Mouse (Mus musculus) hindbrain, embryonic 16.5 days (tissue): ENCODE data around the gene Pigo. TPM values are rescaled to one million over a fixed set of nuclear protein-coding genes. Genes with fewer than 3 reads are reported as not detected.

ENCODE experiments used
- ATAC-seq: fragments of 200-750 bp; cut with Nextera tagmentation; 2 replicates; pipeline ENCODE4 v1.8.0; 2017; ENCODE audit warnings: moderate TSS enrichment, moderate library complexity
- H3K27ac ChIP-seq: fragments of 300-500 bp; sonication (generic); 2 replicates; pipeline ENCODE4 v1.5.1; 2014; ENCODE audit warnings: low read depth, mild to moderate bottlenecking, control low read depth, low read length, moderate library complexity
- H3K27me3 ChIP-seq: fragments of 300-500 bp; sonication (generic); replicated peaks from 2 replicates; pipeline ENCODE4 v1.6.1; 2014; ENCODE audit warnings: low read length; ENCODE audit not compliant: control insufficient read depth, insufficient read depth
- H3K36me3 ChIP-seq: fragments of 300-500 bp; sonication (generic); 2 replicates; pipeline ENCODE4 v1.6.1; 2014; ENCODE audit warnings: mild to moderate bottlenecking, low read length, moderate library complexity, mixed read lengths; ENCODE audit not compliant: control insufficient read depth, insufficient read depth
- H3K4me1 ChIP-seq: fragments of 300-500 bp; sonication (generic); 2 replicates; pipeline ENCODE4 v1.6.1; 2014; ENCODE audit warnings: low read depth, low read length; ENCODE audit not compliant: control insufficient read depth, insufficient read depth
- H3K4me2 ChIP-seq: fragments of 300-500 bp; sonication (generic); 2 replicates; pipeline ENCODE4 v1.6.1; 2014; ENCODE audit warnings: mild to moderate bottlenecking, low read length, control low read depth, moderate library complexity
- H3K4me3 ChIP-seq: fragments of 300-500 bp; sonication (generic); 2 replicates; pipeline ENCODE4 v1.5.1; 2014; ENCODE audit warnings: mild to moderate bottlenecking, low read length, control low read depth, moderate library complexity
- H3K9ac ChIP-seq: fragments of 300-500 bp; sonication (generic); 2 replicates; pipeline ENCODE4 v1.6.1; 2014; ENCODE audit warnings: low read depth, mild to moderate bottlenecking, control low read depth, low read length, moderate library complexity
- H3K9me3 ChIP-seq: fragments of 300-500 bp; sonication (generic); 2 replicates; pipeline ENCODE4 v1.6.1; 2014; ENCODE audit warnings: mild to moderate bottlenecking, low read length, moderate library complexity; ENCODE audit not compliant: control insufficient read depth
- WGBS: fragments of 180-500 bp; shearing (Covaris S2); extraction: QIAGEN DNeasy Blood & Tissue Kit; methylation state at CpG from one replicate; pipeline ENCODE4 v1.1.7; 2014; 5-methylcytosine and 5-hydroxymethylcytosine counted together
- polyA plus RNA-seq: library from polyadenylated mRNA; unstranded; fragments of >200 nt; fragmentation: Nextera tagmentation; extraction: Ambion mirVana; gene quantifications from 2 replicates; pipeline ENCODE4 v1.2.1, GENCODE M21; 2015

The Pigo gene
- polyA plus RNA-seq, 1 experiment from 2014 or later = 28.5 TPM

DNA sequence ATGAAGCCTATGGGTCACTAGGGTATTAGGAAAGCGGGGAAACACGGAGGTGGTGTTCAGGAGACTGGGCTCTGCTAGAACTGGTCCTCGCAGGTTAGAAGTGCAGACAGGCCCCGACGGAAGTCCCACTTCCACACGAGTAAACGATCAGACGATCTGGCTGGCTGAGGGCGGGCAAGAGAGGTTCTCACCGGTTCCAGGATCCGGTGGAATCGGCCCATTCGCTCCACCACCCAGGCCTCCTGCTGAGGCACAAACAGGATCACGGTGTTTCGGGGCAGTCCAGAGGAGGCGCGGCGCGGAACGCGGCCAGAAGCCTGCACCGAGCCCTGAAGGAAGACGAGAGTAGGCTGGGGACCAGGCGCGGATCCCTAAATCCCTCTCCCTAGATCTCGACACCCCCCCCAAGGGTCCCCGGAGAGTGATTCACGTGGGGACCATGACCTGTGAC is 5.2 kb upstream of the Pigo start:
- Histone ChIP-seq H3K4me2 (peak overlapping the region; percentile 78), H3K4me1 (peaks cover 16% of the 10 kb centered on the region), H3K27me3 (no peaks in the 10 kb centered on the region), H3K4me3 (peak overlapping the region; percentile 81), H3K9ac (peak overlapping the region; percentile 88), H3K9me3 (no peaks in the 10 kb centered on the region), H3K27ac (peak overlapping the region; percentile 88), H3K36me3 (peaks cover 30% of the 10 kb centered on the region)
- WGBS = 4% methylated on average over 24 of the region's 28 CpGs
- ATAC-seq = peak; percentile 62

- no peak for ATAC-seq
- Histone ChIP-seq H3K4me3 (peak overlapping the region; percentile 81), H3K27ac (peak overlapping the region; percentile 88; the same call in 1 of the 2 replicates), H3K4me1 (peaks cover 16% of the 10 kb centered on the region), H3K9ac (peak overlapping the region; percentile 88), H3K4me2 (peak overlapping the region; percentile 78), H3K27me3 (no peaks in the 10 kb centered on the region), H3K9me3 (no peaks in the 10 kb centered on the region), H3K36me3 (peaks cover 27% of the 10 kb centered on the region)
- WGBS = 80% methylated on average over 9 of the region's 9 CpGs
Measured at GRCm38 (mm10) chr4:43030352-43030751, 4.7 kb upstream of the Pigo start.

GRCm38 (mm10) chr4:43029749-43030148 is 4.1 kb upstream of the Pigo start:
- H3K4me2 ChIP-seq = no peak overlapping the region
- H3K4me3 ChIP-seq = no peak overlapping the region
- H3K9me3 ChIP-seq = no peaks in the 10 kb centered on the region
- no peak overlapping the region for H3K27ac ChIP-seq
- ATAC-seq = no peak
- 93% methylated on average over 9 of the region's 9 CpGs for WGBS
- H3K9ac ChIP-seq = no peak overlapping the region
- no peaks in the 10 kb centered on the region for H3K27me3 ChIP-seq
- H3K36me3 ChIP-seq = peaks cover 24% of the 10 kb centered on the region
- peaks cover 20% of the 10 kb centered on the region for H3K4me1 ChIP-seq

GRCm38 (mm10) chr4:43029121-43029520 is 3.5 kb upstream of the Pigo start:
- no peak for ATAC-seq
- WGBS = 95% methylated on average over 7 of the region's 7 CpGs

GRCm38 (mm10) chr4:43024673-43025072 is 946 bp downstream of the Pigo start:
- no peak overlapping the region for H3K27ac ChIP-seq
- peaks cover 12% of the 10 kb centered on the region for H3K4me1 ChIP-seq
- H3K9me3 ChIP-seq = no peaks in the 10 kb centered on the region
- ATAC-seq = no peak
- peaks cover 38% of the 10 kb centered on the region for H3K36me3 ChIP-seq
- 68% methylated on average over 13 of the region's 14 CpGs for WGBS
- no peaks in the 10 kb centered on the region for H3K27me3 ChIP-seq
- peak overlapping the region; percentile 71 for H3K9ac ChIP-seq
- H3K4me3 ChIP-seq = peak overlapping the region; percentile 68
- peak overlapping the region; percentile 86 for H3K4me2 ChIP-seq

More at GRCm38 (mm10) chr4:43029121-43029520, 3.5 kb upstream of the Pigo start:
- Histone ChIP-seq H3K27ac (no peak overlapping the region), H3K36me3 (peaks cover 21% of the 10 kb centered on the region), H3K4me3 (no peak overlapping the region), H3K9me3 (no peaks in the 10 kb centered on the region), H3K9ac (no peak overlapping the region), H3K4me2 (no peak overlapping the region), H3K4me1 (peaks cover 26% of the 10 kb centered on the region), H3K27me3 (no peaks in the 10 kb centered on the region)

- Histone ChIP-seq H3K36me3 (peaks cover 38% of the 10 kb centered on the region), H3K4me1 (peaks cover 12% of the 10 kb centered on the region), H3K4me3 (no peak overlapping the region), H3K9ac (no peak overlapping the region), H3K27me3 (no peaks in the 10 kb centered on the region), H3K4me2 (no peak overlapping the region), H3K27ac (no peak overlapping the region), H3K9me3 (no peaks in the 10 kb centered on the region)
- 69% methylated on average over 17 of the region's 17 CpGs for WGBS
- no peak for ATAC-seq
Measured at GRCm38 (mm10) chr4:43021341-43021740, 4.3 kb downstream of the Pigo start.

DNA sequence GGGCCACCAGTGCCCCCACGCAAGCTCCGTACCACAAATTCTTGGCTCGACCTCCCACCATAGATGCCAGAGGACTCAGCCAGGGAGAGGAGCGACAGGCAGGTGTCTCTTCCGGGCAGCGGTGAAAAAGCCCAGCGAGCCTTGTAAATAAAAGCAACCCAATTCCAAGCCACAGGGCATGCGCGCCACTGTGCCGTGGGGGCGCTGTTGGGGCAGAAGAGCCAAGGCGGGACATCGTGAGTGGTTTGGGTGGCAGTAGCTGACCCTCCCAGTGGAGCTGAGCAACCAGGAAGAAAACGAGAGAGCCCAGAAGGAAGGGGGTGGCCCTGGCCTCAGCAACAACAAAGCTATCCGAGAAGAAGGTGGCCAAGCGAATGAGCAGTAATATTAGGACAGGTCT is 4.7 kb downstream of the Pigo start:
- H3K9me3 ChIP-seq = no peaks in the 10 kb centered on the region
- peaks cover 12% of the 10 kb centered on the region for H3K4me1 ChIP-seq
- peaks cover 38% of the 10 kb centered on the region for H3K36me3 ChIP-seq
- no peak overlapping the region for H3K4me2 ChIP-seq
- no peak overlapping the region for H3K4me3 ChIP-seq
- no peak overlapping the region for H3K27ac ChIP-seq
- no peak overlapping the region for H3K9ac ChIP-seq
- H3K27me3 ChIP-seq = no peaks in the 10 kb centered on the region
- ATAC-seq = no peak
- WGBS = 83% methylated on average over 16 of the region's 16 CpGs

DNA sequence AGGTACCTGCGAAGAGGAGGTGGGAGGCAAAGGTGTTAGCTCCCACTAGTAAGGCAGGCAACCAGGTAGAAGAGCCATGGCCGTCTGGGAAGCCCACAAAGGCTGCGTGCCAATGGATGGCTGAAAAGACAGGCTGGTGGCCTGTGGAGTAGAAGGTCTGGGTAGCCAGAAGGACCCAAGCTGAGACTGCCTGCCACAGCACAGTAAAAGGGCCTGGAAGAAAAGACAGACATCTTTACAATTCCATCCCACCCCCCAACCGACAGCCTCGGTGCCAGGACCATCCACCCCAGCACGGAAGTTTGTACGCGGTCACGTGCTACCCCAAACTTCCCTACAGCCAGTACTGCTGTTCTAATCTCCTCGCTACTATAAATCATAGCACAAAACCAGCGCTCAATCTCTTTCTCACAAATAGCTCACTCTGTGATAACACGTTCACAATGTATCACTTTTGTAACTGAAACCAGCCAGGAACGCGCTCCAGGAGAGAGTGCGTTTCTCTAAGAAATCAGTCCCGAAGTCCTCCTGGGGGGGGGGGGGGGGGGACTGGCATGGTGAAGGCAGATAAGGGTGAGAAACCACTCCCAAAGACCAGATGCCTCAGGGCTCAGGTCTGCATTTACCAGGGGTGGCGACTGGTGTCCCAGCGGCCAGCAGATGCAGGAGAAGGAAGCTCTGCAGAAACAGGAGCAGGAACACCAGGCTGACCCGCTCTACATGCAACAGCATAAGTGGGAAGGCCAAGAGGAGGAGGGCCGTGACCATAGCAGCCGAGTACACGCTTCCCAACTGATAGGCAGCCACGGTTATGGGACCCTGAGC is 5.8 kb downstream of the Pigo start:
- no peak for ATAC-seq
- Histone ChIP-seq H3K36me3 (peaks cover 38% of the 10 kb centered on the region), H3K4me1 (peaks cover 9% of the 10 kb centered on the region), H3K27me3 (no peaks in the 10 kb centered on the region), H3K9ac (no peak overlapping the region), H3K9me3 (no peaks in the 10 kb centered on the region), H3K27ac (no peak overlapping the region), H3K4me3 (no peak overlapping the region), H3K4me2 (no peak overlapping the region)
- WGBS = 94% methylated on average over 23 of the region's 23 CpGs

DNA sequence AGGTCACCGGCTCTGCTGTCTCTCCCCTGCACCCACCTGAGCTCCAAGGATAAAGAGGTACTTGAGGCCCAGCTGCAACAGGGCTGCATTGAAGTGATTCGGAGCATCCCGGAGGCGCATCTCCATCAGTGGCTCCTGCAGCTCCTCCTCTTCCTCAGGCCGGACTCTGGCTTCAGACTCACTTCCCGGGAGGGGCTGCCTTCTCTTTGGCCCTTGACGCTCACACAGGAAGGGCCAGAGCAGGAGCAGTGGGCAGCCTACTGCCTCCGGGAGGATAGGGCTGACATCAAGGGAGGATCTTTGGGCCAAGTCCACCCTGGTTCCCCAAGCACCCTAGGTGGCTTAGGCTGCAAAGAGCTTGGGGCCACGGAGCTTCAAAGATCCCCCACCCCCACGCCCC is 6.4 kb downstream of the Pigo start:
- 94% methylated on average over 10 of the region's 10 CpGs for WGBS
- no peak for ATAC-seq
- peaks cover 2% of the 10 kb centered on the region for H3K4me1 ChIP-seq

More for the DNA sequence above, 6.4 kb downstream of the Pigo start:
- no peak overlapping the region for H3K4me3 ChIP-seq
- no peak overlapping the region for H3K27ac ChIP-seq
- H3K36me3 ChIP-seq = peaks cover 38% of the 10 kb centered on the region
- H3K9ac ChIP-seq = no peak overlapping the region
- H3K27me3 ChIP-seq = no peaks in the 10 kb centered on the region
- H3K9me3 ChIP-seq = no peaks in the 10 kb centered on the region
- no peak overlapping the region for H3K4me2 ChIP-seq
